Mouse (Mus musculus) heart, postnatal 4 days (tissue): Measurements from ENCODE around the gene Gm7347. TPM values are rescaled to one million over a fixed set of nuclear protein-coding genes. Genes with fewer than 3 reads are reported as not detected.
"Not testable (repeated sequence)": the region's sequence is repeated elsewhere in the genome, so short reads cannot be mapped to it uniquely, and the experiment has no call there.

ENCODE experiments used
- DNase-seq: peaks from one replicate; pipeline ENCODE4 v3.0.0; 2021
- total RNA-seq, 2 experiments: library from RNA; stranded (reverse); gene quantifications; 2 replicates each; pipeline ENCODE4 v1.2.3; 2021

The Gm7347 gene
- not detected for total RNA-seq

- not testable (repeated sequence) for DNase-seq
These were observed at the start of gene Gm7347 for GRCm38 (mm10) chr5:26058481-26058880. TSS of gene Gm7347 (minus strand) at chr5:26058581.

- not testable (repeated sequence) for DNase-seq
These were observed 46.9 kb upstream of the Gm7347 start, which contains the start of gene 5031410I06Rik for GRCm38 (mm10) chr5:26105262-26105661. TSS of gene 5031410I06Rik (minus strand) at chr5:26105362.

- not testable (repeated sequence) for DNase-seq
These were observed 30.8 kb upstream of the Gm7347 start, which contains the start of gene Gm10471 for GRCm38 (mm10) chr5:26089191-26089590. TSS of gene Gm10471 (minus strand) at chr5:26089291.

GRCm38 (mm10) chr5:26079023-26079422 is 20.6 kb upstream of the Gm7347 start:
- not testable (repeated sequence) for DNase-seq

- no peak for DNase-seq
These were observed 12.3 kb upstream of the Gm7347 start for GRCm38 (mm10) chr5:26070716-26071115.

- not testable (repeated sequence) for DNase-seq
These were observed 18.9 kb downstream of the Gm7347 start, which contains the start of gene Speer4a for GRCm38 (mm10) chr5:26039458-26039857. TSS of gene Speer4a (minus strand) at chr5:26039558.

- DNase-seq, result not testable (repeated sequence)
These were observed 35.6 kb downstream of the Gm7347 start, which contains the start of gene Gm5862 for GRCm38 (mm10) chr5:26022816-26023215. TSS of gene Gm5862 (minus strand) at chr5:26022916.

- DNase-seq, result not testable (repeated sequence)
These were observed 50.7 kb downstream of the Gm7347 start for GRCm38 (mm10) chr5:26007697-26008096.

- peak; percentile 5 for DNase-seq
These were observed 51.3 kb downstream of the Gm7347 start for GRCm38 (mm10) chr5:26006937-26007695.

GRCm38 (mm10) chr5:26004698-26005097 is 53.7 kb downstream of the Gm7347 start, which contains the start of gene Gm1979:
TSS of gene Gm1979 (minus strand) at chr5:26004798.
- not testable (repeated sequence) for DNase-seq

Other genes with a start within 250 kb of the Gm7347 start
- not detected for gene Gm21663, start 116.2 kb downstream of the Gm7347 start, total RNA-seq
- gene Gm21671, start 104.2 kb downstream of the Gm7347 start, total RNA-seq, result not detected
- gene Gm21680, start 85.9 kb downstream of the Gm7347 start, total RNA-seq, result not detected
- gene Gm21698, start 69.9 kb downstream of the Gm7347 start, total RNA-seq, result not detected
- not detected for gene Gm1979, start 53.8 kb downstream of the Gm7347 start, total RNA-seq
- gene Gm5862, start 35.7 kb downstream of the Gm7347 start, total RNA-seq, result not detected
- not detected for gene Speer4a, start 19.0 kb downstream of the Gm7347 start, total RNA-seq
- gene Gm10471, start 30.7 kb upstream of the Gm7347 start, total RNA-seq, result not detected
- not detected for gene 5031410I06Rik, start 46.8 kb upstream of the Gm7347 start, total RNA-seq
- gene Gm10220, start 62.8 kb upstream of the Gm7347 start, total RNA-seq, result not detected
- not detected for gene Gm7361, start 199.1 kb upstream of the Gm7347 start, total RNA-seq